Mouse (Mus musculus): ENCODE results near the gene Hoxb5. TPM values are rescaled to one million over a fixed set of nuclear protein-coding genes. Genes with fewer than 3 reads are reported as not detected.

Gene Hoxb5
- polyA plus RNA-seq, 1 experiment: 0.22 TPM

DNA sequence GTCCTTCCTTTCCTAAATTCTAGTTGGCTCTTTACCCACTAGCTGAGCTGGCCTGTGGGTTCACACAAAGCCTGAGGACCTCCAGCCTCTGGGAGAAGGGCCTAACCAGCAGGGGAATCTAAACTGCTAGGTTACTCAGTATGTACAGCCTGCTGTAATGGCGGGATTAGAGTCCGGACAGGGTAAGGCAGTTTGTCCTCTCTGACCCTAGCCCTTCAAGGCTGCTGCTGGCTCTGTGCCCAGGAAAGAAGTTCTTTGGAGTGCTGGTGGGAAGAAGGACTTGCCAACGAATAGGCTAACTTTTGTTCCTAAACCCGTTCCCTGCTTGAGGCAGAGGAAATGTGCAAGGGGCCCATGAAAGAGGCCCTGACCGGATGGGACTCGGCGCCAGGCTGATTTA is 37.2 kb upstream of the Hoxb5 start:
- 48% methylated on average over 7 of the region's 7 CpGs for WGBS
- peaks cover 40% of the 10 kb centered on the region for H3K27me3 ChIP-seq (ENCODE audit: control insufficient read depth, insufficient read depth, low read length)
- TF ChIP-seq POLR2A (IDR thresholded peaks at IDR 0.05; ENCODE audit: control insufficient read depth, extremely low read depth, insufficient read depth, low read length, poor library complexity) (no peak), CTCF (IDR thresholded peaks at IDR 0.05; ENCODE audit: borderline replicate concordance, control insufficient read depth, extremely low read depth, insufficient read depth, low read length, poor library complexity) (no peak)
- H3K4me3 ChIP-seq (ENCODE audit: control insufficient read depth, insufficient read depth, low read length): no peak overlapping the region
- no peaks in the 10 kb centered on the region; the same call in 1 of the 2 replicates for H3K4me1 ChIP-seq (replicated peaks; ENCODE audit: control insufficient read depth, insufficient read depth, low read length)
- no peak overlapping the region for H3K27ac ChIP-seq (ENCODE audit: control insufficient read depth, insufficient read depth, low read length)
- no peak for DNase-seq
- H3K36me3 ChIP-seq (ENCODE audit: control insufficient read depth, insufficient read depth, low read length): no peaks in the 10 kb centered on the region

DNA sequence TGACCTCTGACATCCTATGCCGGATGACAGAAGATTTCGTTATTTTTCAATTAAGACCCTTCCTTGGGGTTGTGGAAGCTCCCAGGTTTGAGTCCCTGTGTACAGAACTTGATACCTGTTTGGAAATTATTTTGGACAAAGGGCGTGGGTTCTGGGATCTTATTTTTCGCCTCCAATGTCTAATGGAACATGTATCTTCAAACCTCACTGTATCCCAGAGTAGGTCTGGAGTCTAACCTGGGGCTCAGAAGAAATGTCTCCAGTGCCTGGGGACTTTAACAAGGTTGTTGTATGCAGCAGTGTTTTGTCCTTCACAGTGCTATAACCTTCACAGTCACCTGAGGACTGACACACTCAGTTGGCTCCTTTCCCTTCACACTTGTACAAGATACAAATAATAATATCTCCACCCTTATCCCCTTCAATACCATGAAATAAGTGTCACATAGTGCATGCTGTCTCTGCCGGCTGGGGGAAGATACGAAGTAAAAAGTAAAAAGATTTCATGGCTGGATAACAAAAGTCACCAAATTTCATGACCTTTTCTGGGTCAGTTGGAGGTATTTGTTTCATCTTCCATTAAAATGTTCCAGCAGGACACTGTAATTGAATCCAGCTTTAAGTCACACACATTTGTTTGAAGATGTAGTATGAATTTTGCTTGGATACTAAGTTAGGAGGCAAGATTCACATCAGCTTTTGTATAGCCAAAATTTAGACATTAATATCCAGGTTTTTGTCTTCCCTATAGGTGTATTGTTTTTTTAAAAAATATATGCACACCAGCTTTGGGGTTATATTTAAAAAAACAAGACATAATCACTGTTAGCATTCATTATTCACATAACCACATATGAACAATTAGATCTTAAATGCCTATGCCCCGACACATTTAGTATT is 35.9 kb upstream of the Hoxb5 start:
- H3K4me3 ChIP-seq (ENCODE audit: control insufficient read depth, insufficient read depth, low read length): no peak overlapping the region
- peaks cover 48% of the 10 kb centered on the region for H3K27me3 ChIP-seq (ENCODE audit: control insufficient read depth, insufficient read depth, low read length)
- TF ChIP-seq CTCF (IDR thresholded peaks at IDR 0.05; ENCODE audit: borderline replicate concordance, control insufficient read depth, extremely low read depth, insufficient read depth, low read length, poor library complexity) (no peak), POLR2A (IDR thresholded peaks at IDR 0.05; ENCODE audit: control insufficient read depth, extremely low read depth, insufficient read depth, low read length, poor library complexity) (no peak)
- H3K36me3 ChIP-seq (ENCODE audit: control insufficient read depth, insufficient read depth, low read length): no peaks in the 10 kb centered on the region
- DNase-seq: no peak
- no peaks in the 10 kb centered on the region; the same call in 1 of the 2 replicates for H3K4me1 ChIP-seq (replicated peaks; ENCODE audit: control insufficient read depth, insufficient read depth, low read length)
- no peak overlapping the region for H3K27ac ChIP-seq (ENCODE audit: control insufficient read depth, insufficient read depth, low read length)
- 85% methylated on average over 7 of the region's 7 CpGs for WGBS

- Histone ChIP-seq H3K27ac (ENCODE audit: control insufficient read depth, insufficient read depth, low read length) (no peak overlapping the region), H3K27me3 (ENCODE audit: control insufficient read depth, insufficient read depth, low read length) (peaks cover 54% of the 10 kb centered on the region), H3K4me1 (replicated peaks; ENCODE audit: control insufficient read depth, insufficient read depth, low read length) (no peaks in the 10 kb centered on the region; the same call in 1 of the 2 replicates), H3K36me3 (ENCODE audit: control insufficient read depth, insufficient read depth, low read length) (no peaks in the 10 kb centered on the region), H3K4me3 (ENCODE audit: control insufficient read depth, insufficient read depth, low read length) (no peak overlapping the region)
- TF ChIP-seq CTCF (IDR thresholded peaks at IDR 0.05; ENCODE audit: borderline replicate concordance, control insufficient read depth, extremely low read depth, insufficient read depth, low read length, poor library complexity) (no peak), POLR2A (IDR thresholded peaks at IDR 0.05; ENCODE audit: control insufficient read depth, extremely low read depth, insufficient read depth, low read length, poor library complexity) (no peak)
- no peak for DNase-seq
- WGBS: 56% methylated on average over 1 of the region's 1 CpGs
These were observed 34.9 kb upstream of the Hoxb5 start for GRCm38 (mm10) chr11:96268031-96268745.

- H3K27me3 ChIP-seq (ENCODE audit: control insufficient read depth, insufficient read depth, low read length): peaks cover 47% of the 10 kb centered on the region
These were observed 33.3 kb upstream of the Hoxb5 start for GRCm38 (mm10) chr11:96269869-96270268.

GRCm38 (mm10) chr11:96270996-96271540 is 32.1 kb upstream of the Hoxb5 start, which contains the start of gene Hoxb9:
Hoxb9 (plus strand) TSS chr11:96271457.
- no peaks in the 10 kb centered on the region; the same call in 1 of the 2 replicates for H3K4me1 ChIP-seq (replicated peaks; ENCODE audit: control insufficient read depth, insufficient read depth, low read length)
- H3K36me3 ChIP-seq (ENCODE audit: control insufficient read depth, insufficient read depth, low read length): no peaks in the 10 kb centered on the region
- 3% methylated on average over 40 of the region's 40 CpGs for WGBS
- H3K4me3 ChIP-seq (ENCODE audit: control insufficient read depth, insufficient read depth, low read length): no peak within 1 kb of the TSS
- peaks cover 46% of the 10 kb centered on the region for H3K27me3 ChIP-seq (ENCODE audit: control insufficient read depth, insufficient read depth, low read length)
- TF ChIP-seq POLR2A (IDR thresholded peaks at IDR 0.05; ENCODE audit: control insufficient read depth, extremely low read depth, insufficient read depth, low read length, poor library complexity) (no peak), CTCF (IDR thresholded peaks at IDR 0.05; ENCODE audit: borderline replicate concordance, control insufficient read depth, extremely low read depth, insufficient read depth, low read length, poor library complexity) (no peak)
- DNase-seq: no peak
- H3K27ac ChIP-seq (ENCODE audit: control insufficient read depth, insufficient read depth, low read length): no peak within 1 kb of the TSS

More at GRCm38 (mm10) chr11:96269869-96270268, 33.3 kb upstream of the Hoxb5 start:
- no peak overlapping the region for H3K4me3 ChIP-seq (ENCODE audit: control insufficient read depth, insufficient read depth, low read length)
- H3K36me3 ChIP-seq (ENCODE audit: control insufficient read depth, insufficient read depth, low read length): no peaks in the 10 kb centered on the region
- no peak for DNase-seq
- 5% methylated on average over 19 of the region's 19 CpGs for WGBS
- TF ChIP-seq POLR2A (IDR thresholded peaks at IDR 0.05; ENCODE audit: control insufficient read depth, extremely low read depth, insufficient read depth, low read length, poor library complexity): no peak
- TF ChIP-seq CTCF (IDR thresholded peaks at IDR 0.05; ENCODE audit: borderline replicate concordance, control insufficient read depth, extremely low read depth, insufficient read depth, low read length, poor library complexity): no peak
- no peak overlapping the region for H3K27ac ChIP-seq (ENCODE audit: control insufficient read depth, insufficient read depth, low read length)
- no peaks in the 10 kb centered on the region; the same call in 1 of the 2 replicates for H3K4me1 ChIP-seq (replicated peaks; ENCODE audit: control insufficient read depth, insufficient read depth, low read length)

DNA sequence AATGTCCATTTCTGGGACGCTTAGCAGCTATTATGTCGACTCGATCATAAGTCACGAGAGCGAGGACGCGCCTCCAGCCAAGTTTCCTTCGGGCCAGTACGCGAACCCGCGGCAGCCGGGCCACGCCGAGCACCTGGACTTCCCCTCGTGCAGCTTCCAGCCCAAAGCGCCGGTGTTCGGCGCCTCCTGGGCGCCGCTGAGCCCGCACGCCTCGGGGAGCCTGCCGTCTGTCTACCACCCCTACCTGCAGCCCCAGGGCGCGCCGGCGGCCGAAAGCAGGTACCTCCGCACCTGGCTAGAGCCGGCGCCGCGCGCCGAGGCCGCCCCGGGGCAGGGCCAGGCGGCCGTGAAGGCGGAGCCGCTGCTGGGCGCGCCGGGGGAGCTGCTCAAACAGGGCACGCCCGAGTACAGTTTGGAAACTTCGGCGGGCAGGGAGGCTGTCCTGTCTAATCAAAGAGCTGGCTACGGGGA is 31.6 kb upstream of the Hoxb5 start:
- WGBS: 1% methylated on average over 52 of the region's 52 CpGs
- H3K36me3 ChIP-seq (ENCODE audit: control insufficient read depth, insufficient read depth, low read length): no peaks in the 10 kb centered on the region
- no peak overlapping the region for H3K27ac ChIP-seq (ENCODE audit: control insufficient read depth, insufficient read depth, low read length)
- TF ChIP-seq POLR2A (IDR thresholded peaks at IDR 0.05; ENCODE audit: control insufficient read depth, extremely low read depth, insufficient read depth, low read length, poor library complexity): no peak
- TF ChIP-seq CTCF (IDR thresholded peaks at IDR 0.05; ENCODE audit: borderline replicate concordance, control insufficient read depth, extremely low read depth, insufficient read depth, low read length, poor library complexity): 0 out of 2 replicates have a peak, but pooled peaks have one; percentile 20
- H3K4me1 ChIP-seq (replicated peaks; ENCODE audit: control insufficient read depth, insufficient read depth, low read length): no peaks in the 10 kb centered on the region; the same call in 1 of the 2 replicates
- DNase-seq: no peak
- H3K27me3 ChIP-seq (ENCODE audit: control insufficient read depth, insufficient read depth, low read length): peaks cover 47% of the 10 kb centered on the region
- no peak overlapping the region for H3K4me3 ChIP-seq (ENCODE audit: control insufficient read depth, insufficient read depth, low read length)
